Mouse (Mus musculus): Measurements from ENCODE around the gene Edf1.

DNA sequence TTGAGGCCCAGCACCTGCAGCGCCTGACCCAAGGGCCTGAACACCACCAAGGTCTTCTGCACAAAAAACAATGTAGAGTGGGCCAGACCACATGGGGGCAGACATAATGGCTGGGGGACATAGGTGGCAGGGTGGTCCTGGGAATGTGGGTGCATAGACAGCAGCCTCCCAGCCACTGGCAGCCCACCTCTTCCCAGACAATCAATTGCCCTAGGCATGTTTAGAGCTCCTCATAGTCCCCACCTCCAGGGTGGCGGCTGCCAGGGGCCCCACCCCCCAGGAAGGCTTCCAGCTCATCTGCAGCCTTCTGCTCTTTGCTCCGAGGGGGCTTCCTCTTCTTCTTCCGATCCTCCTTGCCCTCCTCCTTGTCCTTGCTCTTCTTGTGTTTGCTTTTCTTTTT is 25.9 kb downstream of the Edf1 start:
- TF ChIP-seq BHLHE40 (IDR thresholded peaks at IDR 0.05; ENCODE audit: low read depth, low read length) = no peak
- no peak for TF ChIP-seq POLR2A (IDR thresholded peaks at IDR 0.05; ENCODE audit: low read depth, low read length)
- TF ChIP-seq POLR2AphosphoS2 (IDR thresholded peaks at IDR 0.05; ENCODE audit: low read depth, low read length) = no peak
- no peak for TF ChIP-seq ELF1 (IDR thresholded peaks at IDR 0.05; ENCODE audit: low read depth, low read length)
- TF ChIP-seq TBP (conservative IDR thresholded peaks at IDR 0.05; ENCODE audit: low read depth, low read length) = no peak
